ENCODE assay signal across 17 mouse cellular contexts in the genomic region with DNA sequence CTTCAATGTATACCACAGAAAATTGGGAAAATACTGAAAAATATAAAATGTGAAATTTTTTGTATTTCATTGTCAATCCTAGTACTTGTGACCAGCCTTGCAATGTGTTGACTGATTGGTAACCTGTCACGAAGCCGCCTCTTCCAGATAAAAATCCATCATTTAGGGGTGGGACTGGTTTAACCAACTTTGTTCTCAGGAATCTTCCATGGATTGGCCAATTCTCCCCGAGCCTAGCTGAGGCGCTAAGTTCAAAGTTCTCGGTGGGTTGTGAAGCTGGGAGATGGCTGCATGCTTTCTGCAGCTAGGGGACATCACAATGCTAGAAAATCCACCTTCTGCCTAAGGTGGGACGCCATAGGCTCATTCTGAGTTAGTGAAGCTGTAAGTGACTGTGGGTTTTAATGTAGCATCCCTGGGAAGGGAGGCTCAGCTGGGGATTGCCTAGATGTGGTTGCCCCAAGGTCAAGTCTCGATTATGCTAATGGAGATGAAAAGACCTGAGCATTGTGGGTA.
"Had no signal": no experiment of that assay in that cellular context is flagged by ENCODE, and none has a peak within 500 bp of the region (broad histone marks: within the 10 kb centered on the region; RNA-seq: fewer than 3 reads in every experiment).

No protein-coding gene starts in this region.

- ATAC-seq: midbrain, embryonic 13.5 days had no signal

- H3K4me3 ChIP-seq: midbrain, embryonic 10.5 days; midbrain, embryonic 13.5 days; myocyte; neural tube, embryonic 13.5 days; neural tube, embryonic 15.5 days had no signal

- H3K9ac ChIP-seq: lung, embryonic 14.5 days; midbrain, embryonic 13.5 days; neural tube, embryonic 13.5 days; neural tube, embryonic 15.5 days had no signal

- H3K4me1 ChIP-seq: midbrain, embryonic 10.5 days; midbrain, embryonic 13.5 days; neural tube, embryonic 13.5 days; neural tube, embryonic 15.5 days had no signal

- H3K4me2 ChIP-seq: lung, embryonic 14.5 days; midbrain, embryonic 13.5 days; neural tube, embryonic 13.5 days; neural tube, embryonic 15.5 days had no signal

- H3K27ac ChIP-seq: midbrain, embryonic 10.5 days; midbrain, embryonic 13.5 days; neural tube, embryonic 13.5 days; neural tube, embryonic 15.5 days had no signal

- H3K27me3 ChIP-seq: midbrain, embryonic 13.5 days; neural tube, embryonic 13.5 days; neural tube, embryonic 15.5 days had no signal

- H3K9me3 ChIP-seq: midbrain, embryonic 10.5 days; midbrain, embryonic 13.5 days; neural tube, embryonic 13.5 days; neural tube, embryonic 15.5 days had no signal

- DNase-seq: lung, adult 18-20 months; lung, embryonic 14.5 days; lung, postnatal 10 days; lung, postnatal 4 days; retina, postnatal 1 day; right cerebral cortex, adult 18-20 months; right cerebral cortex, postnatal 25 days; right cerebral cortex, postnatal 4 days; spleen, adult 18-20 months; thymus, adult 18-20 months; thymus, postnatal 14 days; thymus, postnatal 36 days had no signal
